Mouse (Mus musculus) lung, adult 2 months (tissue): Measurements from ENCODE around the gene Rnaseh2c. TPM values are rescaled to one million over a fixed set of nuclear protein-coding genes. Genes with fewer than 3 reads are reported as not detected.

ENCODE experiments used
- DNase-seq: peaks from one replicate; pipeline ENCODE4 v3.0.0; 2022
- H3K4me1 ChIP-seq: fragments of 200-500 bp; 2 replicates; pipeline ENCODE4 v1.6.1; 2011; ENCODE audit warnings: low read length; ENCODE audit not compliant: control insufficient read depth, insufficient read depth
- H3K4me3 ChIP-seq: fragments of 200-500 bp; replicated peaks from 2 replicates; pipeline ENCODE3; 2011; ENCODE audit warnings: low read depth, mild to moderate bottlenecking, control low read depth, low read length; ENCODE audit errors: extremely low read depth
- CTCF ChIP-seq: fragments of 200-500 bp; IDR thresholded peaks from 2 replicates; pipeline ENCODE4 v1.5.1; 2011; ENCODE audit warnings: mild to moderate bottlenecking, low read length, control low read depth; ENCODE audit not compliant: insufficient read depth
- POLR2A ChIP-seq: fragments of 200-500 bp; IDR thresholded peaks from 2 replicates; pipeline ENCODE4 v1.6.1; 2011; ENCODE audit warnings: low read depth, mild to moderate bottlenecking, control low read depth, low read length, borderline replicate concordance; ENCODE audit errors: extremely low read depth
- WGBS: fragments of 180-500 bp; shearing (Covaris S2); methylation state at CpG from one replicate; pipeline ENCODE4 v1.1.7; 2018; 5-methylcytosine and 5-hydroxymethylcytosine counted together
- polyA plus RNA-seq: library from polyadenylated mRNA; depleted of rRNA; stranded (reverse); fragments of >200 nt; gene quantifications from 2 replicates; pipeline ENCODE4 v1.2.3, GENCODE M21; 2012; rRNA removed

The Rnaseh2c gene
- polyA plus RNA-seq, 1 experiment: 38.6 TPM

DNA sequence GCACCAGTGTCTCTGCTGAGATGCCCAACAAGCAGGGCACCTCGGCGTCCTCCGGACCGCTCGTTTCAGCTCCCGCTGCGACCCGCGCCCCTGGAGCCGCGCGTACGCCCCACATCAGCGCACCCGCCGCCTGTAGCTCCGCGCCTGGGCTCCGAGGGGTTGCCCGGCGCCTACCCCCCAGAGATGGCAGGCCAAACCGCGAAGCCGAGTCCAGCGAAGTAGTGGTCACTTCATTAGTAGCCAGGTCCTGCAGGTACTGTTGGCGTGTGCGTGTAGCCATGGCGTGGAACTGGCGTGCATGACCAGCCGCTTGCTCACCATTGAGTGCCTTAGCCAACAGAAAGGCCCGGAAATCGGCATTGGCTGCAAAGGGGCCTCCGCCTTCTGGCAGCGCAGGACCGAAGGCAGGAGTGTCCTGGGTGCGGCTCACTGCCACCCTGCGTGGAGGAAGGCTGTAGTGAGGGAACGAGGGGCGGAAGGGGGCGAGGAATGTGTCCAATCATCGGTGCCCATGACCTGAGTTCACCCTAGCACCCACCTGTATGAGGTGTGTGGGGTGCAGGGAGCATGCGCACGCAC is 53.1 kb downstream of the Rnaseh2c start:
- 60% methylated on average over 43 of the region's 43 CpGs for WGBS
- TF ChIP-seq POLR2A (no peak), CTCF (no peak)
- DNase-seq: no peak
- Histone ChIP-seq H3K4me1 (no peaks in the 10 kb centered on the region), H3K4me3 (no peak overlapping the region)

Other genes starting within 250 kb of the Rnaseh2c start
- 15.5 and 21.4 TPM in 2 replicates for gene Eif1ad, start 235.1 kb upstream of the Rnaseh2c start, polyA plus RNA-seq
- 68.1 and 94.3 TPM in 2 replicates for gene Banf1, start 234.7 kb upstream of the Rnaseh2c start, polyA plus RNA-seq
- gene Sart1, start 213.2 kb upstream of the Rnaseh2c start, polyA plus RNA-seq: 15.6 and 35.7 TPM in 2 replicates
- not detected in 2 replicates for gene Tsga10ip, start 199.3 kb upstream of the Rnaseh2c start, polyA plus RNA-seq
- gene Drap1, start 176.9 kb upstream of the Rnaseh2c start, polyA plus RNA-seq: 151 and 176 TPM in 2 replicates
- gene AI837181, start 176.7 kb upstream of the Rnaseh2c start, polyA plus RNA-seq: 85.2 and 86.7 TPM in 2 replicates
- gene Fosl1, start 154.3 kb upstream of the Rnaseh2c start, polyA plus RNA-seq: 0.34 and 0.36 TPM in 2 replicates
- gene Ccdc85b, start 144.0 kb upstream of the Rnaseh2c start, polyA plus RNA-seq: 15.8 and 17.0 TPM in 2 replicates
- gene Fibp, start 141.3 kb upstream of the Rnaseh2c start, polyA plus RNA-seq: 129 and 144 TPM in 2 replicates
- 4.9 and 5.7 TPM in 2 replicates for gene Ctsw, start 133.4 kb upstream of the Rnaseh2c start, polyA plus RNA-seq
- gene Efemp2, start 127.9 kb upstream of the Rnaseh2c start, polyA plus RNA-seq: 96.9 and 103 TPM in 2 replicates
- 50.3 and 53.0 TPM in 2 replicates for gene Mus81, start 113.5 kb upstream of the Rnaseh2c start, polyA plus RNA-seq
- gene Cfl1, start 111.4 kb upstream of the Rnaseh2c start, polyA plus RNA-seq: 439 and 568 TPM in 2 replicates
- 1.1 and 1.2 TPM in 2 replicates for gene 1700020D05Rik, start 98.1 kb upstream of the Rnaseh2c start, polyA plus RNA-seq
- gene Snx32, start 91.3 kb upstream of the Rnaseh2c start, polyA plus RNA-seq: 8.8 and 15.6 TPM in 2 replicates
- gene Ovol1, start 41.2 kb upstream of the Rnaseh2c start, polyA plus RNA-seq: 2.3 and 11.2 TPM in 2 replicates
- 14.5 and 15.3 TPM in 2 replicates for gene Ap5b1, start 33.8 kb upstream of the Rnaseh2c start, polyA plus RNA-seq
- gene Kat5, start 8.4 kb downstream of the Rnaseh2c start, polyA plus RNA-seq: 72.5 and 75.7 TPM in 2 replicates
- 118 and 120 TPM in 2 replicates for gene Rela, start 35.6 kb downstream of the Rnaseh2c start, polyA plus RNA-seq
- gene Sipa1, start 61.8 kb downstream of the Rnaseh2c start, polyA plus RNA-seq: 163 and 214 TPM in 2 replicates
- gene Map3k11, start 86.9 kb downstream of the Rnaseh2c start, polyA plus RNA-seq: 141 and 162 TPM in 2 replicates
- 156 and 166 TPM in 2 replicates for gene Pcnx3, start 87.0 kb downstream of the Rnaseh2c start, polyA plus RNA-seq
- gene Kcnk7, start 102.5 kb downstream of the Rnaseh2c start, polyA plus RNA-seq: 2.0 and 4.6 TPM in 2 replicates
- gene Ehbp1l1, start 124.4 kb downstream of the Rnaseh2c start, polyA plus RNA-seq: 64.4 and 73.8 TPM in 2 replicates
- gene Fam89b, start 127.8 kb downstream of the Rnaseh2c start, polyA plus RNA-seq: 231 and 234 TPM in 2 replicates
- 236 and 238 TPM in 2 replicates for gene Ltbp3, start 139.0 kb downstream of the Rnaseh2c start, polyA plus RNA-seq
- gene Scyl1, start 169.5 kb downstream of the Rnaseh2c start, polyA plus RNA-seq: 113 and 116 TPM in 2 replicates